Mouse (Mus musculus): ENCODE data around the gene Dnaic1. TPM values are rescaled to one million over a fixed set of nuclear protein-coding genes. Genes with fewer than 3 reads are reported as not detected.

The Dnaic1 gene
- polyA plus RNA-seq, 1 experiment from 2014 or later = 1.2 TPM

DNA sequence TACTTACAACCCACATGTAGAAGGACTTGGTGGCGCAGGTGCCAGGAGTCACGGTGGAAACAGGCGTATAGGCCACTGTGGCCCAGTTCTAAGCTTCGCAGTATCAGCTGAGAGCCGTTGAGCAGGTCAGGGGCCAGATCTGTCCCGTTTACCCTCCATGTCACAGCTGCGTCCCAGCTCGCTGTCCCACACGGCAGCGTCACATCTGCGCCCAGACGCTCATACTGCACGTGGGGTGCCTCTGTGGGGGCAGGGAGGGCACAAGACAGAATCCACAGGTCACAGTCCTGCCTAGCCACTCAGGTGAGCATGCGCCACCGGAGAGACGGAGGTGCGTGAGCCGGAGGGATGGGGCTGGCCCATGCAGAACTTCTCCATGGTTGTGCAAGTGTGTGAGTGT, 101.3 kb downstream of the Dnaic1 start:
- ATAC-seq (replicated peaks; ENCODE audit: insufficient number of reproducible peaks, low FRiP score, low TSS enrichment) = no peak
- H3K27me3 ChIP-seq (ENCODE audit: control insufficient read depth, insufficient read depth, low read length) = peaks cover 22% of the 10 kb centered on the region
- H3K4me2 ChIP-seq = no peak overlapping the region
- H3K36me3 ChIP-seq (ENCODE audit: control insufficient read depth, insufficient read depth, low read length) = no peaks in the 10 kb centered on the region
- no peak overlapping the region for H3K9ac ChIP-seq (ENCODE audit: low read depth, low read length)
- no peak overlapping the region for H3K4me3 ChIP-seq (ENCODE audit: low read depth, low read length)
- no peak overlapping the region for H3K27ac ChIP-seq (ENCODE audit: low read depth, low read length)
- peaks cover 17% of the 10 kb centered on the region for H3K4me1 ChIP-seq (ENCODE audit: control insufficient read depth, insufficient read depth, low read length)
- 76% methylated on average over 18 of the region's 18 CpGs for WGBS (ENCODE audit: insufficient replicate concordance)
- no peaks in the 10 kb centered on the region for H3K9me3 ChIP-seq (replicated peaks; ENCODE audit: control insufficient read depth, low read length)

DNA sequence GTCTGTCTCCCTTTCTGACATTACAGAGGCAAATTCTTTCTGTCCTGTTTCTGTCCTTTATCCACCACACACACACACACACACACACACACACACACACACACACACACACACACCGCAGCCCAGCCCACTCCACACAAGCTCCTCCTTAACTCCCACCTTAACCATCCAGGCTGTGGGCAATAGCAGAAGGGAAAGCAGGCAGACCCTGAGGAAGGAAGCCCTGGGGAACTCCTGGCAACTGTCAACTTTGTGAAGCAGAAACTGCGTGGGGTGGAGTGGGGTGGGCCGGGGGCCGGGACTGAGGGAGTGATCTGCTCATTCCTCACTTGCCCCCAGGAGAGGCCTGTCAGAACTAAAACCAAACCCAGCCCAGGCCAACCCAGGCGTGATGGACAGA, 101.9 kb downstream of the Dnaic1 start:
- no peak for ATAC-seq (replicated peaks; ENCODE audit: insufficient number of reproducible peaks, low FRiP score, low TSS enrichment)
- peaks cover 24% of the 10 kb centered on the region for H3K4me1 ChIP-seq (ENCODE audit: control insufficient read depth, insufficient read depth, low read length)
- no peak overlapping the region for H3K4me3 ChIP-seq (ENCODE audit: low read depth, low read length)
- no peak overlapping the region for H3K27ac ChIP-seq (ENCODE audit: low read depth, low read length)
- H3K9ac ChIP-seq (ENCODE audit: low read depth, low read length) = no peak overlapping the region
- 32% methylated on average over 5 of the region's 5 CpGs for WGBS (ENCODE audit: insufficient replicate concordance)
- peaks cover 23% of the 10 kb centered on the region for H3K27me3 ChIP-seq (ENCODE audit: control insufficient read depth, insufficient read depth, low read length)
- H3K36me3 ChIP-seq (ENCODE audit: control insufficient read depth, insufficient read depth, low read length) = no peaks in the 10 kb centered on the region
- H3K9me3 ChIP-seq (replicated peaks; ENCODE audit: control insufficient read depth, low read length) = no peaks in the 10 kb centered on the region
- H3K4me2 ChIP-seq = no peak overlapping the region

DNA sequence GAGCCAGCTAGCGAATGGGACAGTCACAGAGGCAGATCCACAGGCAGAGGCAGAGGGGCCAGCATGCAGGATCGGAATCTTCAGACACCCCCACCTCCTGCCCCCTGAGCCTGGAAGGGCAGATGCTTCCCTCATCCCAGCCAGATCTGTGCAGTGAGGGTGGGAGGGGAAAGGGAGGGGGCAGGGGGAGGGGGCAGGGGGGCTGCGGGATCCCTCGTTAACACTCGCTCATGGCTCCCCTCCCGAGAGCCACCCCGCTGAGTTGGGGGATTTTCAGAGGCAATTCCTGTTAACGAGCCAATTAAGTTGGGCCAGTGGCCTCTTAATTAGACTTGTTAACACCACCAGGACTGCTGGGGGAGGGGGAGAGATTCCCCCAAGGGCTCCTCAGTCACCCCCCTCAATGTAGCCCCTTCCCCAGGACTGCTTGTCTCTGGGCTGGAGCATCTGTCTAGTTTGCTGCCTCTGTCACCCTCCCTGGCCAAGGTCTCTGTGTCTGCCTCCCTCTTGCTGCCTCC, 102.4 kb downstream of the Dnaic1 start:
- no peak overlapping the region for H3K4me2 ChIP-seq
- H3K4me3 ChIP-seq (ENCODE audit: low read depth, low read length) = no peak overlapping the region
- H3K27me3 ChIP-seq (ENCODE audit: control insufficient read depth, insufficient read depth, low read length) = peaks cover 27% of the 10 kb centered on the region
- peaks cover 29% of the 10 kb centered on the region for H3K4me1 ChIP-seq (ENCODE audit: control insufficient read depth, insufficient read depth, low read length)
- 8% methylated on average over 8 of the region's 8 CpGs for WGBS (ENCODE audit: insufficient replicate concordance)
- H3K36me3 ChIP-seq (ENCODE audit: control insufficient read depth, insufficient read depth, low read length) = no peaks in the 10 kb centered on the region
- no peak overlapping the region for H3K9ac ChIP-seq (ENCODE audit: low read depth, low read length)
- no peaks in the 10 kb centered on the region for H3K9me3 ChIP-seq (replicated peaks; ENCODE audit: control insufficient read depth, low read length)
- H3K27ac ChIP-seq (ENCODE audit: low read depth, low read length) = no peak overlapping the region
- 0 out of 2 replicates have a peak, but pooled peaks have one; percentile 32 for ATAC-seq (replicated peaks; ENCODE audit: insufficient number of reproducible peaks, low FRiP score, low TSS enrichment)

DNA sequence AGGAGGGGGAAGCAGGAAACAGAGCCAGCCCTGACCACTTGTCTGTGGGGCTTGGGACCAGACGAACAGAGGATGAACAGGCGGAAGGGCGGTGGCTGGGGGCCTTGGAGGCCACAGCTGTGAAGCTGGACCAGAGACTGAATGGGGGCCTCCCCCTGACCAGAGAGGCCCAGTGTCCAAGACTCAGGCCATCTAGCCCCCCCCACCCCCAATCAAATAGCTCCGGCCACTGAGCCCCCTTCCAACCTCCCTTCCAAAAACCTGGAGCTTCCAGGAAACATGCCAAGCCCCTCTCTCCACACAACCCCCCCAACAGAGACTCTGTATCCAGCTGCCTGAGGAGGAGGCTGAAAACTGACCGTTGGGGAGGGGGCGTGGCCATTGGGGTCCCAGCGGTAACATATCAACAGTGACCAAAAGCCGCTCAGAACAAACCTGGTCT, 103.0 kb downstream of the Dnaic1 start:
- Histone ChIP-seq H3K4me3 (ENCODE audit: low read depth, low read length) (no peak overlapping the region), H3K27ac (ENCODE audit: low read depth, low read length) (no peak overlapping the region), H3K9ac (ENCODE audit: low read depth, low read length) (no peak overlapping the region), H3K27me3 (ENCODE audit: control insufficient read depth, insufficient read depth, low read length) (peaks cover 27% of the 10 kb centered on the region), H3K36me3 (ENCODE audit: control insufficient read depth, insufficient read depth, low read length) (no peaks in the 10 kb centered on the region), H3K9me3 (replicated peaks; ENCODE audit: control insufficient read depth, low read length) (no peaks in the 10 kb centered on the region), H3K4me2 (no peak overlapping the region), H3K4me1 (ENCODE audit: control insufficient read depth, insufficient read depth, low read length) (peaks cover 33% of the 10 kb centered on the region)
- ATAC-seq (replicated peaks; ENCODE audit: insufficient number of reproducible peaks, low FRiP score, low TSS enrichment) = no peak
- WGBS (ENCODE audit: insufficient replicate concordance) = 27% methylated on average over 8 of the region's 8 CpGs

DNA sequence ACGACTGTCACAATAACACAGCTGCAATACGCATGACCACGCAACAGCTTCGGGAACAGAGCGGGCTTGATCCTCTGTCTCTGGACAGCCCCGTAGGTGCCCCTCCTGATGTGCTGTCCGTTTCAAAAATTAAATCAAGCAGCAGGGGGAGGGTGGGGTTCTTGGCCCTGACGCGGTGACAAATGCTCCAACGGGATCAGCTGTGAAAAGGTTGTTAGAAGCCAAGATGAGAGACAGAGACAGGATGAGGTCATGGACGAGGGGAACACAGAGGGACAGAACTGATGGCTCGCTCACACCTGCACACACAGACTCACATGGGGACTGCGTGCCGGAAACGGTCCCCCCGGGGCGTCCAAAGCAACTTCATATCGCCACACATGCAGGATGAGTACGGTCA, 103.6 kb downstream of the Dnaic1 start:
- peaks cover 29% of the 10 kb centered on the region for H3K27me3 ChIP-seq (ENCODE audit: control insufficient read depth, insufficient read depth, low read length)
- ATAC-seq (replicated peaks; ENCODE audit: insufficient number of reproducible peaks, low FRiP score, low TSS enrichment) = no peak
- 55% methylated on average over 19 of the region's 19 CpGs for WGBS (ENCODE audit: insufficient replicate concordance)
- H3K9ac ChIP-seq (ENCODE audit: low read depth, low read length) = no peak overlapping the region
- no peak overlapping the region for H3K4me2 ChIP-seq
- no peaks in the 10 kb centered on the region for H3K9me3 ChIP-seq (replicated peaks; ENCODE audit: control insufficient read depth, low read length)
- peaks cover 35% of the 10 kb centered on the region for H3K4me1 ChIP-seq (ENCODE audit: control insufficient read depth, insufficient read depth, low read length)
- no peak overlapping the region for H3K27ac ChIP-seq (ENCODE audit: low read depth, low read length)
- H3K36me3 ChIP-seq (ENCODE audit: control insufficient read depth, insufficient read depth, low read length) = no peaks in the 10 kb centered on the region
- H3K4me3 ChIP-seq (ENCODE audit: low read depth, low read length) = no peak overlapping the region

DNA sequence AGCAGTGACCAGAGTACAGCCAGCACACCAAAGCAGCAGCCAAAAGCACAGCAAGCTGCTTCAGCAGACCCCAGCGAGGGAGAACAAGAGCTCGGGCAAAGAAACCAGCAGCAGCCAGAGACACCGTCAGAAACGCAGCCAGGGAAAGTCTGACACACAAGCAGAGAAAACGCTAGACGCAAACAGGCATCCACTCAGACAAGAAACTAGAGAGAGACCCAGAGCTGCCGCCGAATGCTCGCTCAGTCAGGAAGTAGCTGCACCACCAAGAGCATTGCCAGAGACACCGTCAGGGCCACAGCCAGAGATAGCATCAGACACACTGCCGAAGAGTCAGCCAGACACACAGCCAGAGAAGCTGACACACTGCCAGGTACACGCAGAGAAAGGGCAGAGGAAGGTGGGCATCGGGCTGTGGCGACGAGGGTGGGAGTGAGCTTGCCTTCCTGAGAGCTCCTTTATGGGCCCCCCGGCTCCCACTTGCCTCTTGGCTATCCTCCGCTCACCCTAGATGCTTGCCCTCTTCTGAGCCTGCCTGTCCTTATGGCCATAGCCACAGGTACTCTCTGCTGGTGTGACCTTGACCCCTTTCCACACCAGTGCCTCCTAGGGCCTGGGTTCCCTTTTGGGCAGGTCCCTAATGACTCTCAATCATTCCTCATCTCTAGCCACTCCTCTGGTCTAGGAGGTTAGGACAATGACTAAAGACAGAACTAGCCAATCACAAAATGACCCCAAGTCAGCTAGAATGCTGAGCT, 106.9 kb downstream of the Dnaic1 start:
- Histone ChIP-seq H3K4me2 (peak overlapping the region; percentile 22; the same call in 1 of the 2 replicates), H3K9me3 (replicated peaks; ENCODE audit: control insufficient read depth, low read length) (no peaks in the 10 kb centered on the region), H3K27me3 (ENCODE audit: control insufficient read depth, insufficient read depth, low read length) (peaks cover 17% of the 10 kb centered on the region), H3K4me1 (ENCODE audit: control insufficient read depth, insufficient read depth, low read length) (peaks cover 57% of the 10 kb centered on the region), H3K9ac (ENCODE audit: low read depth, low read length) (peak overlapping the region; percentile 43; the same call in 1 of the 2 replicates), H3K36me3 (ENCODE audit: control insufficient read depth, insufficient read depth, low read length) (no peaks in the 10 kb centered on the region), H3K27ac (ENCODE audit: low read depth, low read length) (peak overlapping the region; percentile 41; the same call in 1 of the 2 replicates), H3K4me3 (ENCODE audit: low read depth, low read length) (no peak overlapping the region)
- ATAC-seq (replicated peaks; ENCODE audit: insufficient number of reproducible peaks, low FRiP score, low TSS enrichment) = no peak
- WGBS (ENCODE audit: insufficient replicate concordance) = 36% methylated on average over 17 of the region's 17 CpGs

DNA sequence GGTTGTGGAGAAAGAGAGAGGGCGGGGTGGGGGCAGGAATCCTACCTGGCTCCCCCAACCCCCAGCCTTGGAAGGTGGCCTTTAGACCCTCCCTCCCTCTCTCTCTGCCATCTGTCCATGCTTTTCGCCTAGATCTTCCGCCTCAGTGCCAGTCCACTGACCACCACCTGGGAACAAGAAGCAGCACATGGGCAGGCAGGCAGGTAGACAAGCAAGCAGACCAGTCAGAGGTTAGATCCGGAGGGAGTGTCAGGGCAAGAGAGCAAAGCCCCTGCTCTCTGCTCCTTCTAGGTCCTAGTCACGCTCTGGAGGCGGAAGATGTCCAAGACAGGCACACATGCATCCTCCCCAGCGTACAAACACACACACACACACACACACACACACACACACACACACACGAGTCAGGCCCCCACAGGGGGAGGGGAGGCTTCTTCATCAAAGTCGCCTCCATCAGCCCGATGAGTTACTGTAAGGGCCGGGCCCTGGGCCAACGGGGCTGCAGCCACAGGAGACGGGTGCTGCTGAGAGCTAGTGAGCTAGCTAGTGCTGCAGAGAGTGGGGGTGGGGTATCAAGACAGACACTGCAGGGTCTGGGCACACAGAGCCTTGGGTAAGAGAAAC, 107.5 kb downstream of the Dnaic1 start:
- Histone ChIP-seq H3K27me3 (ENCODE audit: control insufficient read depth, insufficient read depth, low read length) (peaks cover 17% of the 10 kb centered on the region), H3K27ac (ENCODE audit: low read depth, low read length) (no peak overlapping the region), H3K4me2 (no peak overlapping the region; the same call in 1 of the 2 replicates), H3K36me3 (ENCODE audit: control insufficient read depth, insufficient read depth, low read length) (no peaks in the 10 kb centered on the region), H3K9me3 (replicated peaks; ENCODE audit: control insufficient read depth, low read length) (no peaks in the 10 kb centered on the region), H3K9ac (ENCODE audit: low read depth, low read length) (no peak overlapping the region), H3K4me3 (ENCODE audit: low read depth, low read length) (no peak overlapping the region), H3K4me1 (ENCODE audit: control insufficient read depth, insufficient read depth, low read length) (peaks cover 50% of the 10 kb centered on the region)
- ATAC-seq (replicated peaks; ENCODE audit: insufficient number of reproducible peaks, low FRiP score, low TSS enrichment) = no peak; the same call in 1 of the 2 replicates
- 45% methylated on average over 13 of the region's 13 CpGs for WGBS (ENCODE audit: insufficient replicate concordance)

DNA sequence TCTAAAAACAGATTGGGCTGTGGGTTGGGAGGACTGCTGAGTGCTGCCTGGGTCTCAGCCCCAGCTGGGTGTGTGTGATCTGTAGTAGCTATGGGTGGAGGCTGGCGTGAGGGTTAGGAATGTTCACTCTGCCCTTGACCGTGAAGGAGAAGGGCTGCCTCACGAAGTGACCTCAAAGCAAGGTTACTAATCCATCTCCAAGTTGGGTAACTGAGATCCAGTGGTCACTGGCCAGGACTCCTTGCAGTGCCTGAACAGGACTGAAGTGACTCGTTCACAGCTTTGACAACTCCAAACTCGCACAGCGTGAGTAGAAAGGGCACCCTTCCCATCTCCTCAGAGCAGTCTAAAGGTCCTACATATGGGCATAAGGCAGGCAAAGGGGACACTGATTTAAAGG, 109.3 kb downstream of the Dnaic1 start:
- ATAC-seq (replicated peaks; ENCODE audit: insufficient number of reproducible peaks, low FRiP score, low TSS enrichment) = no peak
- 49% methylated on average over 6 of the region's 6 CpGs for WGBS (ENCODE audit: insufficient replicate concordance)
- no peaks in the 10 kb centered on the region for H3K36me3 ChIP-seq (ENCODE audit: control insufficient read depth, insufficient read depth, low read length)
- peaks cover 49% of the 10 kb centered on the region for H3K4me1 ChIP-seq (ENCODE audit: control insufficient read depth, insufficient read depth, low read length)
- H3K27ac ChIP-seq (ENCODE audit: low read depth, low read length) = no peak overlapping the region
- no peak overlapping the region for H3K4me2 ChIP-seq
- no peak overlapping the region for H3K4me3 ChIP-seq (ENCODE audit: low read depth, low read length)
- H3K9me3 ChIP-seq (replicated peaks; ENCODE audit: control insufficient read depth, low read length) = no peaks in the 10 kb centered on the region
- H3K27me3 ChIP-seq (ENCODE audit: control insufficient read depth, insufficient read depth, low read length) = peaks cover 13% of the 10 kb centered on the region
- H3K9ac ChIP-seq (ENCODE audit: low read depth, low read length) = 0 out of 2 replicates have a peak overlapping the region, but pooled peaks have one; percentile 31

Measured in heart, embryonic 11.5 days (tissue).